Mouse (Mus musculus) heart, embryonic 14.5 days (tissue): ENCODE measurements around the gene Cyp4x1. TPM values are rescaled to one million over a fixed set of nuclear protein-coding genes. Genes with fewer than 3 reads are reported as not detected.

Experiments used
- ATAC-seq: fragments of 200-750 bp; cut with Nextera tagmentation; 2 replicates; pipeline ENCODE4 v1.8.0; 2017; ENCODE audit warnings: low read depth, moderate TSS enrichment; ENCODE audit not compliant: insufficient number of reproducible peaks, insufficient read depth, low FRiP score
- H3K27ac ChIP-seq, 2 experiments: fragments of 200-500 bp in 1 of 2; fragments of 300-500 bp in 1 of 2; sonication (generic) in 1 of 2; replicated peaks in 1 of 2; 2 replicates each; pipeline ENCODE4 v1.5.1; 2012 to 2014; ENCODE audit warnings: low read depth in 2 of 2, low read length in 2 of 2, control low read depth in 1 of 2, mild to moderate bottlenecking in 1 of 2, mixed read lengths in 1 of 2; ENCODE audit not compliant: control insufficient read depth in 1 of 2, insufficient read depth in 1 of 2
- H3K27me3 ChIP-seq: fragments of 300-500 bp; sonication (generic); 2 replicates; pipeline ENCODE4 v1.6.1; 2014; ENCODE audit warnings: mild to moderate bottlenecking, low read length, control low read depth; ENCODE audit not compliant: control insufficient read depth, insufficient read depth
- H3K36me3 ChIP-seq: fragments of 300-500 bp; sonication (generic); 2 replicates; pipeline ENCODE4 v1.6.1; 2014; ENCODE audit warnings: mild to moderate bottlenecking, control low read depth, low read length, mixed read lengths; ENCODE audit not compliant: control insufficient read depth, insufficient read depth
- H3K4me1 ChIP-seq, 2 experiments: fragments of 200-500 bp in 1 of 2; fragments of 300-500 bp in 1 of 2; sonication (generic) in 1 of 2; 2 replicates each; pipeline ENCODE4 v1.6.1; 2012 to 2014; ENCODE audit warnings: low read length in 2 of 2, control low read depth in 1 of 2, mixed read lengths in 1 of 2; ENCODE audit not compliant: control insufficient read depth in 2 of 2, insufficient read depth in 2 of 2
- H3K4me2 ChIP-seq: fragments of 300-500 bp; sonication (generic); 2 replicates; pipeline ENCODE4 v1.6.1; 2014; ENCODE audit warnings: mild to moderate bottlenecking, low read length
- H3K4me3 ChIP-seq, 2 experiments: fragments of 200-500 bp in 1 of 2; fragments of 300-500 bp in 1 of 2; sonication (generic) in 1 of 2; 2 replicates each; pipeline ENCODE4 v1.5.1; 2012 to 2014; ENCODE audit warnings: low read length in 2 of 2, mild to moderate bottlenecking in 2 of 2, control low read depth in 1 of 2, low read depth in 1 of 2, moderate library complexity in 1 of 2; ENCODE audit not compliant: control insufficient read depth in 1 of 2, insufficient read depth in 1 of 2
- H3K9ac ChIP-seq: fragments of 300-500 bp; sonication (generic); 2 replicates; pipeline ENCODE4 v1.6.1; 2014; ENCODE audit warnings: mild to moderate bottlenecking, low read length
- H3K9me3 ChIP-seq: fragments of 300-500 bp; sonication (generic); 2 replicates; pipeline ENCODE4 v1.6.1; 2016; ENCODE audit warnings: low read length, control low read depth; ENCODE audit not compliant: control insufficient read depth
- WGBS: fragments of 180-500 bp; shearing (Covaris S2); extraction: QIAGEN DNeasy Blood & Tissue Kit; methylation state at CpG from one replicate; pipeline ENCODE4 v1.1.7; 2014; 5-methylcytosine and 5-hydroxymethylcytosine counted together
- polyA plus RNA-seq: library from polyadenylated mRNA; unstranded; fragments of >200 nt; fragmentation: Nextera tagmentation; extraction: Ambion mirVana; gene quantifications from 2 replicates; pipeline ENCODE4 v1.2.1, GENCODE M21; 2014

Gene Cyp4x1
- polyA plus RNA-seq, 1 experiment from 2014 or later, result not detected

DNA sequence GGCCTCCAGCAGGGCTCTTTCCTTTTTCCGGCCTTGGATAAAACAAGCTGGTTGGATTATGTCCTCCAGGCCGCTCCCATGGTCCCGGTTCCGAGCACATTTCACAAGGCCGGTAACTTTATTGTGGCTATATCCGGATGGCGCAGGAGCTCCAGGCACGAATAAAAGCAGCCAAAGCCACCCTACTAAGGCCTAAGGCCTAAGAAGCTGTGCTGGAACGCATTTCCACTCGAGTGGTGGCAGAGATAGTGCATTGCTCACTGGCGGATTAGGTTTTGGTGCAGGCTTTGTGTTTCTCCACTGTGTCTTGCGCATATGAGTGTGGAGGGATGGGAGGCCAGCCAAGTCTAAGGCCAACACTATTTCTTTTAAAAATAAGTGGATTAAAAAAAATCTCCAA, 74.2 kb downstream of the Cyp4x1 start:
- peak overlapping the region; percentile 60 for H3K9ac ChIP-seq
- H3K4me1 ChIP-seq, result peaks cover 8 to 23% of the 10 kb centered on the region in 2 experiments; a peak in 3 of 4 replicates
- no peaks in the 10 kb centered on the region for H3K9me3 ChIP-seq
- H3K27ac ChIP-seq, result peak overlapping the region; percentile 77 to 84
- no peaks in the 10 kb centered on the region for H3K36me3 ChIP-seq
- H3K4me3 ChIP-seq, result peak overlapping the region; percentile 42 to 48
- 7% methylated on average over 12 of the region's 12 CpGs for WGBS
- H3K27me3 ChIP-seq, result peaks cover 89% of the 10 kb centered on the region
- peak overlapping the region; percentile 71 for H3K4me2 ChIP-seq
- no peak for ATAC-seq

DNA sequence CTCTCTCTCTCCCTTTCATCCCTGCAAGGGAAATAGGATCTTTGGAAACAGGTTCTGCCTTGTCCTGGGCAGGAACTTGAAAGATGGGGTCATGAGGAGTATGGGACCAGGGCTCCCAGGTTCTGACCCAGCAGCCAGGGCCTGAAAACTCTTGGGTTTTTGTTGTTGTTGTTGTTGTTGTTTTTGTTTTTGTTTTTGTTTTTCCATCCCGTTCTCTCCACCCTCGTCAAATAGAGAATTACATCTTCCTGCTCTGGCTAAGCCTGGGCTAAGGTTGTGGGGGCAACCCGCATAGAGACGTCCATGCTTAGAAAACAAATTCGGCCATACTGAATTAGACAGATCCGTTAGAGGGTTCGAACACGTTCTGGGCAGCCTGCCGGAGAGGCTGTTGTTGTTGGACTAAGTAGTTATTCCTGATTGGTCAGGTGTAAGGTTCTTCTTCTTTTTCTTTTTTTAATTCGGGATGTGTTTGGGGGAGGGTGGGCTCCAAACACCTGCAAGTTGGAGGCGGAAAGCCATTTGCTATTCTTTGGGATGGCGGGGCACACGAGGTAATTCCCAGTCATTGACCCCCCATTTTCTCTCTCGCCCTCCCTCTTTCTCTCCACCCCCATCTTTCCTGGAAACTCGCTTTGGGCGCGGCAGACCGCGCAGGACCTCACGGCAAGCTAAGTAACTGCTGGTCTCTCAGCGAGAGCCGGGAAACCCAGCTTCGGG, 75.0 kb downstream of the Cyp4x1 start:
- Histone ChIP-seq H3K4me3 (peak overlapping the region; percentile 46 to 48), H3K27ac (peak overlapping the region; percentile 80 to 84), H3K36me3 (no peaks in the 10 kb centered on the region), H3K27me3 (peaks cover 89% of the 10 kb centered on the region), H3K9me3 (no peaks in the 10 kb centered on the region), H3K9ac (peak overlapping the region; percentile 78), H3K4me2 (peak overlapping the region; percentile 71), H3K4me1 (peaks cover 8 to 23% of the 10 kb centered on the region in 2 experiments; a peak in 3 of 4 replicates)
- no peak for ATAC-seq
- WGBS, result 4% methylated on average over 23 of the region's 23 CpGs

DNA sequence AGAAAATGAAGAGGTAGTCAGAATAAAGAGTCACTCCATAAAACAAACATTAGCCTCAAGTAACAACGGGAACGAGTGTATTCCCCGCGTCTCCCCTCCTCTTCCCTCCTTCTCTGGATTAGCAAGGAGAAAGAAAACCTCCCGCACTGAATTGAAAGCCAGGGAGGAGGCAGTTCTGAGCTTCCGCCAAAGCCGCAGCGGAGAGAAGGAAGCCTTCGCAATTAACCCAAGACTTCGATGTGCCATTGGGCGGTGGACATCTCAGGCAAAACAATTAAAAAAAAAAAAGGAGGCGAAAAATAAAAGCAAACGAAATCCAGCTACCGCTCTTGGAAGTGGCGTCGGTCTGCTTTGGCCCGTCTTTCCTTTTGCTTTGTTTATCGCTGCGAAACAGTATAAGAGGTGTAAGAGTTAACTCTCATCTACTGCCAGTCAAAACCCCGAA, 75.7 kb downstream of the Cyp4x1 start:
- no peaks in the 10 kb centered on the region for H3K9me3 ChIP-seq
- WGBS, result 2% methylated on average over 20 of the region's 20 CpGs
- H3K36me3 ChIP-seq, result no peaks in the 10 kb centered on the region
- peak overlapping the region; percentile 80 to 84 for H3K27ac ChIP-seq
- H3K27me3 ChIP-seq, result peaks cover 85% of the 10 kb centered on the region
- peak overlapping the region; percentile 78 for H3K9ac ChIP-seq
- peaks cover 6 to 19% of the 10 kb centered on the region in 2 experiments; a peak in 3 of 4 replicates for H3K4me1 ChIP-seq
- H3K4me3 ChIP-seq, result peak overlapping the region; percentile 46 to 48
- H3K4me2 ChIP-seq, result peak overlapping the region; percentile 71
- ATAC-seq, result no peak

DNA sequence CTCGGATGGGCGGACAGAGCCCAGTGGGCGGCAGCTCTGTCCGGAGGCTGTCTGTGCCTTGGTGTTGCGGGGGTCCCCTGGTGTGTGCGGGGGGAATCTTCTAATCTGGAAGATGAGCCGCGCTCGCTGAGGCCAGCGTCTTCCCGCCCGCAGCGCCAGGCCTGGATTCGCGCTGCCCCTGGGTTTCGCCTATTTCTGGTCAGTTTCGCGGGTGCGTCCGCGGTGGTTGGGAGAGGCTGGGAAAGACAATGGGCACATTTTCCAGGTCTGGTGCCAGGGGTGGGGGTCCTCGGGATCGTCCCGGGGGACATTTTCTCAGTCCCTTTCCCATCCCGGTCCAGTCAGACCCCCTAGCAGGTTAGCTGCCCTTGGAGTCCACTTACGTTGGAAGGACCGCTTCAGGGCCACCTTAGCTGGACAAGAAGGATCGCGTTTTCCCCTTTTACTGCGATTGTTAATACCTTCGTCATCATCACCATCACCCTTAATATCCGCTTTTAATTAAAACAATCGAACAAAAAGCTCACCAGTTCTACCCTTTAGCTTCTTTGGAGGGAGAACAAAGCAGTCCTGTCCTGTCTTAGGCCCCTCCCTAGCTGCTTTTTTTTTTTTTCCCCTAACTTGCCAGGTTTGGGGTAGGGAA, 76.3 kb downstream of the Cyp4x1 start:
- peak overlapping the region; percentile 71 for H3K4me2 ChIP-seq
- H3K27ac ChIP-seq, result peak overlapping the region; percentile 80 to 84
- peak overlapping the region; percentile 78 for H3K9ac ChIP-seq
- no peaks in the 10 kb centered on the region for H3K9me3 ChIP-seq
- peaks cover 83% of the 10 kb centered on the region for H3K27me3 ChIP-seq
- H3K4me3 ChIP-seq, result peak overlapping the region; percentile 46 to 48
- under 1% methylated on average over 32 of the region's 33 CpGs for WGBS
- 0 out of 2 replicates have a peak, but pooled peaks have one; percentile 4 for ATAC-seq
- H3K36me3 ChIP-seq, result no peaks in the 10 kb centered on the region
- H3K4me1 ChIP-seq, result peaks cover 5 to 19% of the 10 kb centered on the region in 2 experiments

DNA sequence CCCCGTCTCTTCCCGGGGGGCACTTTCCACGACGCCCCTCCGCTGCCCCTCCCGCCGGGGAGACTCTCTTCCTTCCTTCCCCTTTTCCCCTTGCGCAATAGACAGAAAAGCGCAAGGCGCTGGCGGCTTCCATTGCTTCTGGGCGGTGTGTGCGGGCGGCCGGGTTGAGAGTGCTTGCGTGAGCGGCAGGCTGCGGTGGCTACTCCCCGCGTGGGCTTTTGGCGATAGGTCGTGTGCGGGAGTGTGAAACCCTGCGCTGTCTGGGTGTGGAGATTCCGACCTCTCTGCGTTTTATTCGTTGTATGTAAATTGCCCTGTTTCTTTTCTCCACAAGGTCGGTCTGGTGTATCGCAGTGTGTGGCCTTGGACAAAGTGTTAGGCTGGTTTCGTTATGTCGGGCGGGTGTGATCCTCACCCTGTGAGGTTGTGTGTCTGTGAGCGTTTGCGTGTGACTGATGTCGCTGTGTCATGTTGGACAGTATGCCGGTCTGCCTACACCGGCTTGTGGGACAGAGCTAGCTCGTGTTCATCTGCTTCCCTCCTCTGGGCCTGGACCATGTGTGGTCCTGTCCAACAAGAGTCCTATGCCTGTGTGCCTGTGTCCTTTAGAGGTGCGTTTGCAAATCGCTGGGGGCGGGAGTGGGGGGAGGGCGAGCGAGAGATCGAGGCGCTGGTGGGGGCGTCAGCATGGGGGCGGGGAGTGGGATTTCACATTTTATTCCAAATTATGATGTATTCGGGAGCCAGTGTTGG, 77.0 kb downstream of the Cyp4x1 start:
- Histone ChIP-seq H3K27me3 (peaks cover 76% of the 10 kb centered on the region), H3K4me3 (peak overlapping the region; percentile 46 to 48), H3K36me3 (no peaks in the 10 kb centered on the region), H3K9ac (peak overlapping the region; percentile 78), H3K4me2 (peak overlapping the region; percentile 71), H3K9me3 (no peaks in the 10 kb centered on the region), H3K27ac (peak overlapping the region; percentile 80 to 84), H3K4me1 (peaks cover 9 to 22% of the 10 kb centered on the region in 2 experiments)
- ATAC-seq, result peak; percentile 51
- WGBS, result under 1% methylated on average over 48 of the region's 48 CpGs

DNA sequence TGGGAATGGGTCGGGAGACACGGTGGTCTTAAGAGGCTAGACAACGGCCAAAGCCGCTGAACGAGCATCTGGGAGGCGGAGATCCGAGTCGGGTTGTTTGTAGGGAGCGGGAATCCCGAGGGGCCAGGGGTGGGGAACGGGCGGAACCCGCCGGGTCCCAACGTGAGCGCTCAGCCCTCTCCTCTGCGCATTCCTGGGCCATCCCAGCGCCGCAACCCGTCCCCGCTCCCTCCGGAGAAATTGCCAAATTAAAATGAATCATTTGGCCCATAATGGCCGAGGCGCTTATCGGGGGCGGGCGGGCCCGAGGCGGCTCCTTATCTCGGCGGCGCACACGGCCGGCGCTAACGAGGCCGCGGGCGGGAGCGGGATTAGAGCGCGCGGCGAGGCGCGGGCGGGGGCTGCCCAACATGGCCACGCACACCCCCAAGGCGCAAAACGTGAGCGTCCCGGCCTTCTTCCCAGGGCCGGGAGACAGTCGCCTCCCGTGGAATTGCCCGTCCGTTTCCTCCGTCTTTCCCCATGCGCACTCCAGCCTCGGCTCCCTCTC, 77.6 kb downstream of the Cyp4x1 start, which contains the start of gene Tal1:
Gene Tal1, plus strand, starts transcription at position 56 of the 550 bp plus-strand sequence.
- peaks cover 10 to 24% of the 10 kb centered on the region in 2 experiments for H3K4me1 ChIP-seq
- H3K4me2 ChIP-seq, result peak within 1 kb of the TSS; percentile 71
- ATAC-seq, result peak; percentile 60
- peak within 1 kb of the TSS; percentile 46 to 48 for H3K4me3 ChIP-seq
- peak within 1 kb of the TSS; percentile 78 for H3K9ac ChIP-seq
- no peaks in the 10 kb centered on the region for H3K9me3 ChIP-seq
- H3K36me3 ChIP-seq, result no peaks in the 10 kb centered on the region
- peaks cover 70% of the 10 kb centered on the region for H3K27me3 ChIP-seq
- H3K27ac ChIP-seq, result peak within 1 kb of the TSS; percentile 63 to 84
- WGBS, result under 1% methylated on average over 45 of the region's 60 CpGs
